Mouse (Mus musculus): ENCODE measurements at regions not wholly inside any gene's neighbourhood (a gene's known extent, or its start where the extent isn't known, plus 50 kb on each side); places are given as distances from the start of the nearest gene placed in this dataset.

- TF ChIP-seq POLR2AphosphoS2 (IDR thresholded peaks at IDR 0.05; ENCODE audit: insufficient read length, low read depth), result no peak
- TF ChIP-seq MAX (IDR thresholded peaks at IDR 0.05; ENCODE audit: low read depth), result no peak
- no peak for TF ChIP-seq POLR2A (IDR thresholded peaks at IDR 0.05; ENCODE audit: insufficient read length, low read depth)
- TF ChIP-seq USF1 (IDR thresholded peaks at IDR 0.05; ENCODE audit: low read depth), result no peak
- no peak for TF ChIP-seq TCF12 (IDR thresholded peaks at IDR 0.05; ENCODE audit: insufficient read depth, poor library complexity, severe bottlenecking)
- no peak for TF ChIP-seq MYOG (IDR thresholded peaks at IDR 0.05; ENCODE audit: control insufficient read depth in 1 of 3, insufficient read depth in 1 of 3, insufficient read length in 2 of 3, low read depth in 2 of 3)
- no peak for TF ChIP-seq E2F4 (IDR thresholded peaks at IDR 0.05; ENCODE audit: insufficient read depth)
- no peak for TF ChIP-seq MYOD1 (IDR thresholded peaks at IDR 0.05; ENCODE audit: control insufficient read depth in 1 of 3, insufficient read length in 2 of 3, low read depth in 2 of 3)
- TF ChIP-seq REST (IDR thresholded peaks at IDR 0.05; ENCODE audit: insufficient read depth, insufficient read length), result no peak
Observed at GRCm38 (mm10) chr5:62480967-62481366, 285.0 kb downstream of the Arap2 start.
